Mouse (Mus musculus) C2C12 (cell line): ENCODE results near the gene Nucb2. TPM values are rescaled to one million over a fixed set of nuclear protein-coding genes. Genes with fewer than 3 reads are reported as not detected.

Source experiments
- H3K27me3 ChIP-seq: one replicate; pipeline ENCODE4 v1.6.1; 2011; ENCODE audit not compliant: control insufficient read depth, insufficient read depth, insufficient read length
- H3K36me3 ChIP-seq: one replicate; pipeline ENCODE4 v1.6.1; 2011; ENCODE audit not compliant: control insufficient read depth, insufficient read depth
- H3K4me3 ChIP-seq: one replicate; pipeline ENCODE4 v1.5.1; 2011; ENCODE audit warnings: mild to moderate bottlenecking, control low read depth; ENCODE audit not compliant: poor library complexity, insufficient read depth, severe bottlenecking
- H3K79me2 ChIP-seq: one replicate; pipeline ENCODE4 v1.6.1; 2011; ENCODE audit not compliant: control insufficient read depth, insufficient read depth
- H3K79me3 ChIP-seq: one replicate; pipeline ENCODE4 v1.6.1; 2011; ENCODE audit warnings: low read depth, control low read depth
- H3ac ChIP-seq: one replicate; pipeline ENCODE3; 2011; ENCODE audit warnings: low read depth; ENCODE audit not compliant: control insufficient read depth, insufficient read length
- CEBPB ChIP-seq: IDR thresholded peaks from one replicate; pipeline ENCODE4 v1.6.1; 2011; ENCODE audit warnings: low read depth, mild to moderate bottlenecking, control low read depth, moderate library complexity
- CTCF ChIP-seq: IDR thresholded peaks from one replicate; pipeline ENCODE4 v1.5.1; 2011; ENCODE audit not compliant: control insufficient read depth, insufficient read depth, insufficient read length
- FOSL1 ChIP-seq: IDR thresholded peaks from one replicate; pipeline ENCODE4 v1.8.0; 2011; ENCODE audit warnings: mild to moderate bottlenecking, low read length; ENCODE audit not compliant: poor library complexity, insufficient read depth, severe bottlenecking
- MAX ChIP-seq: IDR thresholded peaks from one replicate; pipeline ENCODE4 v1.6.1; 2011; ENCODE audit warnings: mild to moderate bottlenecking, control low read depth
- MYOD1 ChIP-seq: IDR thresholded peaks from one replicate; pipeline ENCODE4 v1.6.1; 2011; ENCODE audit warnings: low read depth; ENCODE audit not compliant: control insufficient read depth, insufficient read length
- MYOG ChIP-seq: IDR thresholded peaks from one replicate; pipeline ENCODE4 v1.6.1; 2011; ENCODE audit not compliant: control insufficient read depth, insufficient read length; ENCODE audit errors: extremely low read depth
- USF1 ChIP-seq: IDR thresholded peaks from one replicate; pipeline ENCODE4 v1.6.1; 2011; ENCODE audit warnings: low read depth, mild to moderate bottlenecking, control low read depth, moderate library complexity
- polyA plus RNA-seq: library from polyadenylated mRNA; unstranded; fragments of >200 nt; fragmentation: generic; extraction: Trizol; gene quantifications from one replicate; pipeline ENCODE4 v1.2.1, GENCODE M21; 2012; ENCODE audit warnings: missing spikeins

Nucb2 gene
- polyA plus RNA-seq, 1 experiment, result 5.0 TPM

DNA sequence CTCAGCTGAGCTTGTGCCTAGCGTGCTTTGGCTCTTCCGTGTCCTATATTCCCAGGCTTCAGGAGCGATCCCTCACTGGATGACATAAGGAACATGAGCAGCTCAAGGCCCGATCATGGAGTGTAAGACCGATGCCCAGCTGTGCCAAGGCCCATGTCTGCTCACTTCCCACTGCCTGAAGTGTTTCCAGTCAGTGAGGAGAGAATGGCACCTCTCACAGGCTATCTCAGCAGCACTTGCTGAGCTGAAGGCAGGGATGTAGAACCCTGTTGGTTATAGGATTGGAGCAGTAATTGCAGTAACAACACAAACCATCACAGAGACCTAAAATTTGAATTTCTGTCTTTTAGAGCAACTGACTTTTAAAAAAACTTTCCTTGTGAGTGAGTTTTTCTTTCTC is 26.3 kb downstream of the Nucb2 start:
- no peaks in the 10 kb centered on the region for H3K79me3 ChIP-seq
- TF ChIP-seq MYOG, result no peak
- no peak for TF ChIP-seq MYOD1
- TF ChIP-seq FOSL1, result no peak
- no peak for TF ChIP-seq CEBPB
- TF ChIP-seq USF1, result no peak
- TF ChIP-seq MAX, result no peak
- TF ChIP-seq CTCF, result no peak
- no peaks in the 10 kb centered on the region for H3K27me3 ChIP-seq
- no peak overlapping the region for H3K4me3 ChIP-seq
- H3K36me3 ChIP-seq, result peaks cover 5% of the 10 kb centered on the region
- H3ac ChIP-seq, result no peak overlapping the region
- no peaks in the 10 kb centered on the region for H3K79me2 ChIP-seq

DNA sequence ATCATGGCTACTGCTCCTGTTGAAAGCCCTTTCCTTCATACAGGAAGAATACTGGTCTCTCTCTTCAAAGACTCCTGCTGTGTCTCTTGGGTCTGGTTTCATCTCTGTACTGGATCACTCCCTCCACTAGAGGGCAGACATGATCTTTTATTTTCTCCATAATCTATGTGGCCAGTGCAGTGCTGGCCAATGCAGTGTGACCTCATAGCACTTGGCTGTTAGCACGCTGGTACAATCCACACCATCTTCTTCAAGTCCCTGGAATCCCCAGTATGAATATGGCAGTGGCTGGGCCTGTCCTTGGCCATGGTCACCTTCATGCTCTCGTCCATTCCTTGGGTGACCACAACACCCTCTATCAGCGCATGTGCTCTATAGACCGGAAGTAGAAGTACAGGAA is 27.1 kb downstream of the Nucb2 start:
- peaks cover 11% of the 10 kb centered on the region for H3K36me3 ChIP-seq
- H3ac ChIP-seq, result no peak overlapping the region
- no peaks in the 10 kb centered on the region for H3K27me3 ChIP-seq
- H3K4me3 ChIP-seq, result no peak overlapping the region
- H3K79me3 ChIP-seq, result no peaks in the 10 kb centered on the region
- TF ChIP-seq MAX (no peak), FOSL1 (no peak), MYOD1 (no peak), CTCF (no peak), USF1 (no peak), CEBPB (no peak), MYOG (no peak)
- H3K79me2 ChIP-seq, result no peaks in the 10 kb centered on the region

DNA sequence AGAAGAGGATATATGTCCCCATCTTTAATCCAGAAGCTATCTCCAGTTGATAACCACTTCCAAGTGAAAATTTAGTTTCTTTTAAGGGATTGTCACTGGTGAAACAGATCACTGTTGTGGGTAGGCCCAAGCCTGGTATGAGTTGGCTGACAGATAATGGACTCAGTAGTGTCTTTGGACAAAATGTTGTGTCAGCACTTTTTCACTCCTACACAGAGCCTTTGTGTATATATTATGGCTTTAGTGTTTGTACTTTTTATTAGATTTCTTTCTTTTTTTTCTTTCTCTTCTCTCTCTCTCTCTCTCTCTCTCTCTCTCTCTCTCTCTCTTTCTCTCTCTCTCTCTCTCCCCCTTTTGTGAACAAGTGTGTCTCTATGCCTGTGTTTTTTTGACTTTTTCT is 52.7 kb downstream of the Nucb2 start:
- no peaks in the 10 kb centered on the region for H3K79me3 ChIP-seq
- no peak overlapping the region for H3ac ChIP-seq
- no peak for TF ChIP-seq FOSL1
- no peak for TF ChIP-seq MAX
- TF ChIP-seq MYOD1, result no peak
- no peak for TF ChIP-seq CTCF
- no peak for TF ChIP-seq MYOG
- no peak for TF ChIP-seq USF1
- TF ChIP-seq CEBPB, result no peak
- H3K4me3 ChIP-seq, result no peak overlapping the region
- no peaks in the 10 kb centered on the region for H3K36me3 ChIP-seq
- no peaks in the 10 kb centered on the region for H3K27me3 ChIP-seq
- H3K79me2 ChIP-seq, result no peaks in the 10 kb centered on the region

DNA sequence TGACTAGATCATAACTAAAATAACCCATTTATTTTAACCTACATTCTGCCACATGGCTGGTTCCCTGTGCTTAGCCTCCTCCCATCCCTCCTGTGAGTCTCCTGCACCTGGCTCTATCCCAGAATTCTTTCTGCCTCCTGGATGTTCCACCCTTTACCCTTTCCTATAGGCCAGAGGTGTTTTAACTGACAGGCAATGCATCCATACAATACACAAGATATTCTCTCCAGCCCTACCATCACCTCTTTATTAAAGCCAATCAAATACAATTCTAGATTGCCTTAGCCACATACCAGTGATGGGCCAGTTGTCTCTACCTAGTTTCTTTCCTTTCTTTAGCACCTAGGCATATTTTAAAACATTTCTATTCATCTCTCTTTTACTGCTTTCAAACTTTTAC is 70.4 kb downstream of the Nucb2 start:
- Histone ChIP-seq H3ac (no peak overlapping the region), H3K79me2 (no peaks in the 10 kb centered on the region), H3K27me3 (no peaks in the 10 kb centered on the region), H3K79me3 (no peaks in the 10 kb centered on the region), H3K4me3 (no peak overlapping the region), H3K36me3 (no peaks in the 10 kb centered on the region)
- no peak for TF ChIP-seq FOSL1
- no peak for TF ChIP-seq CEBPB
- TF ChIP-seq MYOG, result no peak
- no peak for TF ChIP-seq CTCF
- no peak for TF ChIP-seq MAX
- no peak for TF ChIP-seq MYOD1
- TF ChIP-seq USF1, result no peak

Other genes starting within 250 kb of the Nucb2 start
- gene Plekha7, start 196.0 kb upstream of the Nucb2 start, polyA plus RNA-seq, result 0.25 TPM
- gene Rps13, start 170.2 kb upstream of the Nucb2 start, polyA plus RNA-seq, result 1,930 TPM
- 4.1 TPM for gene Pik3c2a, start 60.9 kb upstream of the Nucb2 start, polyA plus RNA-seq